Mouse (Mus musculus) forebrain, embryonic 12.5 days (tissue): ENCODE results near the gene 1700001C19Rik. TPM values are rescaled to one million over a fixed set of nuclear protein-coding genes. Genes with fewer than 3 reads are reported as not detected.

Experiments
- ATAC-seq: fragments of 200-750 bp; cut with Nextera tagmentation; 2 replicates; pipeline ENCODE4 v1.8.0; 2017; ENCODE audit warnings: moderate TSS enrichment; ENCODE audit not compliant: low FRiP score
- H3K27ac ChIP-seq: fragments of 300-500 bp; sonication (generic); 2 replicates; pipeline ENCODE4 v1.5.1; 2016; ENCODE audit warnings: mild to moderate bottlenecking
- H3K27me3 ChIP-seq: fragments of 300-500 bp; sonication (generic); 2 replicates; pipeline ENCODE4 v1.6.1; 2016; ENCODE audit warnings: mild to moderate bottlenecking
- H3K36me3 ChIP-seq: fragments of 300-500 bp; sonication (generic); replicated peaks from 2 replicates; pipeline ENCODE4 v1.6.1; 2016; ENCODE audit warnings: mild to moderate bottlenecking
- H3K4me1 ChIP-seq: fragments of 300-500 bp; sonication (generic); 2 replicates; pipeline ENCODE4 v1.6.1; 2016
- H3K4me2 ChIP-seq: fragments of 300-500 bp; sonication (generic); 2 replicates; pipeline ENCODE4 v1.6.1; 2016; ENCODE audit warnings: mild to moderate bottlenecking, moderate library complexity
- H3K4me3 ChIP-seq: fragments of 300-500 bp; sonication (generic); replicated peaks from 2 replicates; pipeline ENCODE4 v1.5.1; 2016; ENCODE audit warnings: mild to moderate bottlenecking
- H3K9ac ChIP-seq: fragments of 300-500 bp; sonication (generic); 2 replicates; pipeline ENCODE4 v1.6.1; 2016; ENCODE audit warnings: mild to moderate bottlenecking
- H3K9me3 ChIP-seq: fragments of 300-500 bp; sonication (generic); 2 replicates; pipeline ENCODE4 v1.6.1; 2016
- WGBS: fragments of 180-500 bp; shearing (Covaris S2); methylation state at CpG from one replicate; pipeline ENCODE4 v1.1.7; 2016; 5-methylcytosine and 5-hydroxymethylcytosine counted together
- polyA plus RNA-seq: library from polyadenylated mRNA; unstranded; fragments of >200 nt; fragmentation: Nextera tagmentation; extraction: Ambion mirVana; gene quantifications from 2 replicates; pipeline ENCODE4 v1.2.1, GENCODE M21; 2016

Gene 1700001C19Rik
- polyA plus RNA-seq, 1 experiment from 2014 or later, result 0.31 TPM

DNA sequence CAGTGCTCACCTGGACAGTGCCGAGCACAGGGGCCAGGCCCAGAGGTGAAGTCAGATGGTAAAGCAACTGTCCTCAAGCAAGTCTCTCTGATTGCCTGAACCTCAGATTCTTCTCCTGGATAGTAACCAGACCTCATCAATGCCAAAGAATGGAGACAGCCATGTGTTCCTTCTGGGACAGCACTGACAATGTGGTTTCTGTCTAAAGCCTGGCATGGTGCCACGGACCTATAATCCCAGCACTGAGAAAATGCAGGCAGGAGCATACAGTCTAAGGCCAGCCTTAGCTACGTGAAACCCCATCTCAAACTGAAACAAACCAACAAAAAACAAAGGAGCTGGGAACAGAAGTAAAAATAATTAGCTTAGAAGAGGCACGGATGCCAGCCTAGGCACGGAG lies 33.5 kb upstream of the 1700001C19Rik start:
- WGBS, result 78% methylated on average over 5 of the region's 5 CpGs
- Histone ChIP-seq H3K9me3 (no peaks in the 10 kb centered on the region), H3K36me3 (no peaks in the 10 kb centered on the region), H3K27ac (no peak overlapping the region), H3K27me3 (peaks cover 51% of the 10 kb centered on the region), H3K4me3 (no peak overlapping the region), H3K4me1 (peaks cover 19% of the 10 kb centered on the region), H3K4me2 (no peak overlapping the region), H3K9ac (no peak overlapping the region)
- ATAC-seq, result no peak

DNA sequence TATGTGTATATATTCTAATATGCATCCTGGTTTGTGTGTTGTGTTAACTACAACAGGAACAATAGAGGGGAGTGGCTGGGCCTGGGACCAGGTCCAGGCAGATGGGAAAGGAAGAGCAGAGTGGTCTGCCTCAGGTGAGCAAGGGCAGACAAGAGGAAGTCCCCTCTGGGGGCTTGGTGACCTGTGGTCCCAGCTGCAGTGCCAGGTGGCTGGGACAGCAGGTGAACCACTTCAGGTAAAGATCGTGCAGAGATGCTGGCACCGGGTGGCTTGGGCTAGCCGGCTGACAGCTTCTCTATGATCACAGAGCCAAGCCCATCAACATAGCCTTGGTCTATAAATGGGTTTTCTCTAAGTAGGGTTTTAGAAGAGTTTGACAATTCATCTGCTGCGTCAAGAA lies 32.9 kb upstream of the 1700001C19Rik start:
- H3K4me3 ChIP-seq, result no peak overlapping the region
- ATAC-seq, result no peak
- peaks cover 19% of the 10 kb centered on the region for H3K4me1 ChIP-seq
- H3K27ac ChIP-seq, result no peak overlapping the region
- WGBS, result 94% methylated on average over 4 of the region's 4 CpGs
- no peak overlapping the region for H3K4me2 ChIP-seq
- H3K9me3 ChIP-seq, result no peaks in the 10 kb centered on the region
- no peaks in the 10 kb centered on the region for H3K36me3 ChIP-seq
- no peak overlapping the region for H3K9ac ChIP-seq
- H3K27me3 ChIP-seq, result peaks cover 57% of the 10 kb centered on the region

DNA sequence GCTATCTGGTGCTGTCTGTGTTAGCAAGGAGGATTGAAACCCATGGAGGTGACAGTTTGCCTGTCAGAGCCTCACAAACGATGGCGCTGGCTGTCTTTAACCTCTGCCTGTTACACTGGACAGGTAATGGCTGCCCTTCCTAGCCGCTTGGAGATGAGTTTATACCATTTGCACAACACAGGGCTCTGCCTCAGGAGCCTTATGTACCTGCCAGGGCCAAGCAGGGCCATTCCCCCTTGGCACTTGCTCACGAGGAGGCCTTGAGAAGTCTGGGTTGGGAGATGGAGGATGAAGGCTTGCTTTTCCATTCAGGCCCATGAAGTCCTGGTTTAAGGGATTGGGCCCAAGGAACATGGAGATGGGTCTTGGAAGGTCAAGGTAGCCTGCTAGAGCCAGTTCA lies 32.5 kb upstream of the 1700001C19Rik start:
- Histone ChIP-seq H3K4me1 (peaks cover 21% of the 10 kb centered on the region), H3K27me3 (peaks cover 61% of the 10 kb centered on the region), H3K4me2 (no peak overlapping the region), H3K27ac (no peak overlapping the region), H3K9me3 (no peaks in the 10 kb centered on the region), H3K9ac (no peak overlapping the region), H3K36me3 (no peaks in the 10 kb centered on the region), H3K4me3 (no peak overlapping the region)
- WGBS, result 89% methylated on average over 4 of the region's 4 CpGs
- ATAC-seq, result no peak

DNA sequence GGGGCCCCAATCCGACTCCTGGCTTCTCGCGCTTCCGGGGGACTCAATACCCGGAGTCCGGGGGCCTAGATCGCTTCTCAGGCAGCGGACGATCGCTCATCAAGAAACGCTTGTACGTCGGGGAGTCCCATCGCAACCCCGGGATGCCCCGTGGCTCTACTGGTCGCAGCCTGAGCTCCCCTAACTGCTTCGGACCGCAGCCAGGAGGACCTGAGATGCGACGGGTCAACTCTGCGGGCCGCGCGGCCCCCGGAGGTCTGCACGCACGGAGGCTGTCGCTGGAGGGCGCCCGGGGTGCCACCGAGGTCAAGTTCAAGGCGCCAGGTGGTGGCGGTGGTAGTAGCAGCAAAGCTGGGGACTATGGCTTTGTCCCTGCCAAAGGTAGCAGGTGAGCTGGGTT lies 31.3 kb upstream of the 1700001C19Rik start:
- Histone ChIP-seq H3K9me3 (no peaks in the 10 kb centered on the region), H3K4me1 (peaks cover 21% of the 10 kb centered on the region), H3K9ac (no peak overlapping the region), H3K27me3 (peaks cover 68% of the 10 kb centered on the region), H3K27ac (no peak overlapping the region), H3K36me3 (no peaks in the 10 kb centered on the region), H3K4me3 (peak overlapping the region; percentile 21), H3K4me2 (peak overlapping the region; percentile 40)
- 8% methylated on average over 34 of the region's 34 CpGs for WGBS
- ATAC-seq, result no peak

DNA sequence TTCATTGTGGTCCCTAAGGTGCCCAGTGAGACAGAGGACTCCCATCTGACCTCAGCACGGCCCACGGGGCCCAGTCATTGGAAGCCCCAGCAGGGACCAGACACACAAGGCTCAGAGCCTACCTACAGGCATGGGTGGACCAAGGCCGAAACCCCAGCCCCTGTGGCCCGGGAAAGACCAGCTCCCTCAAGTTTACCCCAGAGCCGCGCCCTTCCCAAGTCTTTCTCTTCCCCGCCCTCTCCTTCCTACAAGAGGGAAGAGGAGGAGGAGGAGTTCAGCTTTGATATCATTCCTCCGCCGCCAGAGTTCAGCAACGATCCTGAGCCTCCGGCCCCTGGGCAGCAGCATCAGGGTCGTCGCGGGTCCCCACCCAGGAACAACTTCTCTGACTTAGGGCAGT lies 30.9 kb upstream of the 1700001C19Rik start:
- no peak for ATAC-seq
- Histone ChIP-seq H3K9me3 (no peaks in the 10 kb centered on the region), H3K27ac (no peak overlapping the region), H3K4me3 (peak overlapping the region; percentile 21), H3K27me3 (peaks cover 68% of the 10 kb centered on the region), H3K4me1 (peaks cover 21% of the 10 kb centered on the region), H3K36me3 (no peaks in the 10 kb centered on the region), H3K4me2 (peak overlapping the region; percentile 40), H3K9ac (no peak overlapping the region)
- 21% methylated on average over 13 of the region's 14 CpGs for WGBS

DNA sequence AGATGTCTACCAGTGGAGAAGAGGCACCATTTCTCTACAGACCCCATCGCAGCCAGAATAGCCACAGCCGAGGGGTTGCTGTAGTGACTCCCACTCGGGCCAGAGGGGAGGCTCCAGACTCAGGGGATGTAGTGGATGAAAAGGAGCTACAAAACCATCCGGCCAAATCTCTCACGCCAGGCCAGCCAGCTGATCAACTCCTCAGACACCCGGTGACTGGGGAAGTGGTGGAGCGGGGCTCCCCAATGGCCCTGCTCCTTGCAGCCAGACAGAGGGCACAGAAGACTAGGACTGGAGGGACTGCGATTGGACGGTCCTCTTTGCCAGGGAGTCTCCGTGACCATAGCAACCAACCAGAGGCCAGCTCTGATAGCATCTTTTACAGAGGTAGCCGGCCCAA lies 30.5 kb upstream of the 1700001C19Rik start:
- Histone ChIP-seq H3K4me2 (no peak overlapping the region), H3K9me3 (no peaks in the 10 kb centered on the region), H3K9ac (no peak overlapping the region), H3K27me3 (peaks cover 68% of the 10 kb centered on the region), H3K4me3 (no peak overlapping the region), H3K4me1 (peaks cover 21% of the 10 kb centered on the region), H3K36me3 (no peaks in the 10 kb centered on the region), H3K27ac (no peak overlapping the region)
- ATAC-seq, result no peak
- 53% methylated on average over 11 of the region's 11 CpGs for WGBS

DNA sequence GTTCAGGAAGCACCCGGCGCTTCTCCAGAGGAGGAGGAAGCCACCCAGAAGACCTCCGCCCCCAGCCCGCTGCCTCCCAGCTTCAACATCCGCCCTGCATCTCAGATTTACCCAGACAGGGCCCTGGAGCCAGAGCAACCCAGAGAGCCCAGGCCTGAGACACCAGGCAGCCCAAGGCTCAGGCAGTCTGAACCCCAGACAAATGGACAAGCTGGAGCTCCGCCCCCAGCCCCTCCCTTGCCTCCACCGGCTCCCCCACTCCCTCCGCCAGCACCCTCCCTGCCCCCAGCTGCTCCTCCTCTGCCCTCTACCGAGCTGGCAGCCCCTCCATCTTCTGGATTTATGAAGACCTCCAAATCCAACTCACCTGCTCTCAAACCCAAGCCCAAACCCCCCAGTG lies 29.1 kb upstream of the 1700001C19Rik start:
- peaks cover 68% of the 10 kb centered on the region for H3K27me3 ChIP-seq
- no peak for ATAC-seq
- no peak overlapping the region for H3K4me3 ChIP-seq
- H3K4me2 ChIP-seq, result no peak overlapping the region
- H3K4me1 ChIP-seq, result peaks cover 21% of the 10 kb centered on the region
- no peak overlapping the region for H3K9ac ChIP-seq
- H3K27ac ChIP-seq, result no peak overlapping the region
- H3K9me3 ChIP-seq, result no peaks in the 10 kb centered on the region
- 44% methylated on average over 9 of the region's 9 CpGs for WGBS
- no peaks in the 10 kb centered on the region for H3K36me3 ChIP-seq

DNA sequence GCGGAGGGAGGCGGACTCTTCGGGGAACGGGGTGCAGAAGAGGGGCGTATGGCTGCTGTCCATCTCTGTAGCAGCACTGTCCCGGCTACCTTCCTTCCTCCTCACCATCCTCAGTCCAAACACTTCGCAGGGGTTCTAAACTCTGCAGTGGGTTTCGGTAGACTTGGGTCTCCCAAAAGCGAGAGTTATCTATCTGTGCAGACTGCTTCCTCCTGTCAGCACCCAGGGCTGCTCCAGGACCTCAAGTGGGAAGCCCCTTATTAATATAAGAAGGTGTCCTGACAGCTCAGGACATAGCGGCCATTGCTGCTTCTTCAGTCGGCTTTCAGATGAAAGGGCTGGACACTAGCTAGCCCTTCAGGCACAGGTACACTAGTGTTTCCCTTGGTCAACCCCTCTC lies 27.8 kb upstream of the 1700001C19Rik start:
- WGBS, result 80% methylated on average over 11 of the region's 11 CpGs
- H3K9ac ChIP-seq, result no peak overlapping the region
- H3K27ac ChIP-seq, result no peak overlapping the region
- no peaks in the 10 kb centered on the region for H3K9me3 ChIP-seq
- no peaks in the 10 kb centered on the region for H3K36me3 ChIP-seq
- H3K4me1 ChIP-seq, result peaks cover 16% of the 10 kb centered on the region
- no peak overlapping the region for H3K4me2 ChIP-seq
- no peak for ATAC-seq
- peaks cover 71% of the 10 kb centered on the region for H3K27me3 ChIP-seq
- H3K4me3 ChIP-seq, result no peak overlapping the region

DNA sequence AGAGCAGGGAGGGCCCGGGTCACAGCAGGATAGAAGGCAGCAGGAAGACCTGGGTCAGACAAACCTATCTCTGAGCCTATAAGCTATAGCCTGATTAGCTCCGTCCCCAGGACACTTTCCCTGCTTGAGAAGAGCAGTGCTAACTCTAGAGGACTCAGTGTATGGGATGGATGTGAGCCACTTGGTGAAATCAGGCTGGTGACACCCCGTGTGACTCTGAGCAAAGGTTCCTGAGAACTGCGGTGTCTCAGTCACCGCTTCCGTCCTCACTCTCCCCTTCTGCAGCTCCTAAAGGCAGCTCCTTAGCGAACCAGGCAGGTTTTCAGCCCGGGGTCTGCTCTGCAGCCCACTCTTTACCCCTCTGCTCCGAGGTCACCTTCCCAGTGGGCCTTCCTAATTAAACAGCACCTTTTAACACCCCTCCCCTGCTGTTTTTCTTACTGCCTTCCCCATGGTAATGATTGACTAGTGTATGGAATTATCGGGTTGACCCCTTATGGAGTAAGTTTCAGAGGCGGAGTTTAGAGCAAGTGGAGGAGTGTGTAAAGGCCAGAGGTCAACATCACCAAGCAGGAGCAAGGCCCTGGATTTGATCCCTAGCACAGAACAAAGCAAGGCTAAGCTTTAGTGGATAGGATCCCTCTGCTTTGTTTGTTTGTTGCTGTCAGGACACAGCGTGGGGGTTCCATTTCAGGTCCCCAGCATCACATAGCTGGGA lies 27.2 kb upstream of the 1700001C19Rik start:
- WGBS, result 48% methylated on average over 12 of the region's 12 CpGs
- no peak for ATAC-seq
- Histone ChIP-seq H3K9ac (no peak overlapping the region), H3K4me1 (peaks cover 16% of the 10 kb centered on the region), H3K27me3 (peaks cover 66% of the 10 kb centered on the region), H3K36me3 (no peaks in the 10 kb centered on the region), H3K4me3 (no peak overlapping the region), H3K4me2 (no peak overlapping the region), H3K27ac (no peak overlapping the region), H3K9me3 (no peaks in the 10 kb centered on the region)

DNA sequence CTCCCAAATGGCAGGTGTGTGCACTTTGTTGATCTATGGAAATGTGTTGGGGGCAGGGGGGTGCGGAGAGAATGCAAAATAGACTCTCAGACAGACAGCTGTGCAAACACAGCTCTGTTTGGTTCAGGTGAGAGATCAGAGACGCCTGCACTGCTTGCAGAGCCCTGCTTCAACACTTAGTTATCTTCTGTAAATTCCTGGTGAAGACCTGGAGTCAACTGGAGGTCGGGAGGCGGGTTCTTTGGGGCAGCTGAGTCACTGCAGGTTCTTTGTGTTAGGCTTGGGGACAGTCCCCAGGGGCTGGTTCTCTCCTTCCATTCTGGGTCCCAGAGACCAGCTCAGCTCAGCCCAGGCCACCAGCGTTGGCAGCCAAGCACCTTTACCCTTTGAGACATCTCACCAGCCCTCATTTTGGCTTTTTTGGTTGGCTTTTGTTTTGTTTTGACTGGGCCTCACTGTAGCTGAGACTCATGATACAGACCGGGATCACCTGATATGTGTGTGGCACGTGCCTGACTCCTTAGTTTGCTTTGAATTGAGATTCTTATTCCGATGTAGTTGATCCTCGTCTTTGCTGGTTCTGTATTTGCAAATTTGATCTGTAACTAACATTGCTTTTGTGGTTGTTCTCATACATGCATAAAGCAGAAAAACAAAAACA lies 25.7 kb upstream of the 1700001C19Rik start:
- H3K9me3 ChIP-seq, result no peaks in the 10 kb centered on the region
- ATAC-seq, result no peak
- no peak overlapping the region for H3K4me2 ChIP-seq
- no peak overlapping the region for H3K9ac ChIP-seq
- H3K4me1 ChIP-seq, result peaks cover 7% of the 10 kb centered on the region; the same call in 1 of the 2 replicates
- H3K27me3 ChIP-seq, result peaks cover 51% of the 10 kb centered on the region
- no peaks in the 10 kb centered on the region for H3K36me3 ChIP-seq
- no peak overlapping the region for H3K4me3 ChIP-seq
- no peak overlapping the region for H3K27ac ChIP-seq
- WGBS, result 59% methylated on average over 9 of the region's 9 CpGs

DNA sequence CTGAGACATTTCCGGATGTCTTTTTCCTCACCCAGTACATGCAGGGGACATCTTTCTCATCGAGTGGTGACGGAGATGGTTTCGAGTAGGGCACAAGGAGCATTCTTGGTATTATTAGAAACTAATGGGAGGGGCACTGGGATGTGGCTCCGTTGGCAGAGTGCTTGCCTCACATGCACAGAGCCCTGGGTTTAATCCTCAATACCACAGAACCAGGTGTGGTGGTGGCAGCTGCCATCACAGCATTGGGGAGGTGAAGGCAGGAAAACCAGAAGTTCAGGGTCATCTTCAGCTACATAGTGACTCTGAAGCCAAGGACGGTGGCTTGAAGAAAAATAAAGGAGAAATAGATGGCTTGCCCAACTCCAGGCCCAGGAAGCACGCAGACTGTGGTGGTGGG lies 25.0 kb upstream of the 1700001C19Rik start:
- Histone ChIP-seq H3K4me1 (peaks cover 6% of the 10 kb centered on the region; the same call in 1 of the 2 replicates), H3K27me3 (peaks cover 44% of the 10 kb centered on the region), H3K9ac (no peak overlapping the region), H3K27ac (no peak overlapping the region), H3K4me2 (no peak overlapping the region), H3K36me3 (no peaks in the 10 kb centered on the region), H3K4me3 (no peak overlapping the region), H3K9me3 (no peaks in the 10 kb centered on the region)
- 85% methylated on average over 7 of the region's 7 CpGs for WGBS
- ATAC-seq, result no peak

DNA sequence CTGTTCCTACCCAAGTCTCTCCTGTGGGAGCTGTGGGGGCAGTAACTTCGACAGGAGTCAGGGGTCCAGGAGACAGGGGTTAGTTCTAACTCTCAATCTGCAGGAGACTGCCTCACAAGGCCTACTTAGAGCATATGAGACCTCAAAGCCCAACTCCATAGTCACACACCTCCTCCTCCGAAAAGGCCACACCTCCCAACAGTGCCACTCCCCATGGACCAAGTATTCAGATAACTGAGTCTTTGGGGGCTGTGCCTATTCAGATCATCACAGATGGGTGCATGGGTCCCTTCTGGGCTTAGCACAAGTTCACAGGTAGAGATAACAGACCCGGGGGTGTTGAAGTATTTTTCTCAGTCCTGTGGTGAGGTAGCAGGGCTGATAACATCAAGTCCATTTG lies 24.5 kb upstream of the 1700001C19Rik start:
- Histone ChIP-seq H3K36me3 (no peaks in the 10 kb centered on the region), H3K4me1 (peaks cover 6% of the 10 kb centered on the region; the same call in 1 of the 2 replicates), H3K4me3 (no peak overlapping the region), H3K27me3 (peaks cover 39% of the 10 kb centered on the region), H3K9ac (no peak overlapping the region), H3K27ac (no peak overlapping the region), H3K9me3 (no peaks in the 10 kb centered on the region), H3K4me2 (no peak overlapping the region)
- 76% methylated on average over 3 of the region's 3 CpGs for WGBS
- no peak for ATAC-seq
